Mouse (Mus musculus): Measurements from ENCODE around the gene Svs4.
"Not testable (repeated sequence)": the region's sequence is repeated elsewhere in the genome, so short reads cannot be mapped to it uniquely, and the experiment has no call there.

Gene Svs4

DNA sequence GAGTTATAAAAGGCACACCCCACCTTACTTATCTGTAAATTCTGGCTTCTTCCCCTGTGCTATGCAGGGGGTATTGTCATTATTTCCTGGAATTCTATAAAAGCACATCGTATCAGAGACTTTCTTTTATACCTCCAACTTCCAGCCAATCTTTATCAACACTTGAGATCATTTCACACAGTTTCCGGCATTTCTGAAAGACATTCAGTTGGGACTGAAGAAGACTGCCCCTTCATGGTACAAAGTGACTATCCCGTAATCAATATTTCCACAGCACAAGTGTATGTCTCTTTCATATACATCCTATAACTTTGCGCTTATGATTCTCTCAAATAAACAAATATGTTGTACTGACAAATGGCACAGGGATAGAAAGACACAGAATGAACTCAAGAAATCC is at the start of gene Svs4:
Gene Svs4, minus strand, starts transcription at position 101 of the 400 bp plus-strand sequence.
- no peak for DNase-seq

DNA sequence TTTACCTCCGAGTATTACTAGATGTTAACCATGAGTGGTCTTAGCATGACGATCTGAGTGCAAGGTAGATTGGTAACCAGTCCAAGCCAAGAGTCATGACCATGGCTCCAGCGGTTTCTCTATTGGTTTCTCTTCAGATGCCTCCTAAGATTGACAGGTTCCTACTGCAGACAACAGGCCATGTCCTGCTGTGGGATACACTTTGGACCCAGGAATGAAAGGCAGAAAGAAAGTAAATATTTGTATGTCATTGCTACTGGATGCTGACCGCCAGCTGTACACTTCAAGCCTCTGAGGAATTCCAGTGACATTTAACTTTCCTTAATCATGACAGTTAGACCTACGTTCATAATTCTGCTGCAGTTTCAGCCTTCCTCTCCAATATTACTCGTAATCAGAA is 42.7 kb upstream of the Svs4 start:
- no peak for DNase-seq

DNA sequence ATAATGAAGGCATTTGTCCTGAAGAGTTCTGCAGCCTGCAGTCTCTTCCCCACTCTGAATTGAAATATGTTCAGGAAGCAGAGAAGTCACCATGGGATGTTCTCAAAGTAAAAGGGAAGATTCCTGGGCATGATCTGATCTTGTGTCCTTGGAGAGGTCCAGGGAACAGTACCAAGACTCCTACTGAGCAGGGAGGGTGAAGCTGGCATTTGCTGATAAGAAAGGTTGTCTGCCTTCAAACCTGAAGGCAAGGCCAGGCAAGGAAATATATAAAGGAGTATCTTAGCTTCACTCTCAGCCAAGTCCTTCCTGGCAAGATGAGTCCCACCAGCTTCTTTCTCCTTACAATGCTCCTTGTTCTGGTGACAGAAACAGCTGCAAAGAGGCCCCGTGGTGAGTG is 38.2 kb upstream of the Svs4 start, which contains the start of gene Svs6:
Gene Svs6, plus strand, starts transcription at position 301 of the 400 bp plus-strand sequence.
- not testable (repeated sequence) for DNase-seq

DNA sequence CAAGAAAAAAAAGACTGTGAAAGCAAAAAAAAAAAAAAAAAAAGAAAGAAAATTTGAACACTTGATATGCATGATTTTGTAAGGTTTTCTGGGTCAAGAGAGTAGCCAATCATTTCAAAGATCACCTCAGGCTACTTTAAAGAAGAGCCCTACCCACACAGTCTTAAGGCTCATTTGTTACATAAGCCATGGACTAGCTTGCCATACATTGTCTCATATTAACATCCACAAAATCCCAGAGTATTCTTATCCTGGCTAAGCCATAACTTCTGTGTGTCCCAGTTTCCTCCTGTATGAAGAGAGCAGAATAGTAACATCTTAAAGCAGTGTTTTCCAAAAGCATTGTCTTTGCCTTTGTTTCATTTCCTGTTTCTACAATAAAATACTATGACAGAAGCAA is 37.2 kb upstream of the Svs4 start:
- not testable (repeated sequence) for DNase-seq

DNA sequence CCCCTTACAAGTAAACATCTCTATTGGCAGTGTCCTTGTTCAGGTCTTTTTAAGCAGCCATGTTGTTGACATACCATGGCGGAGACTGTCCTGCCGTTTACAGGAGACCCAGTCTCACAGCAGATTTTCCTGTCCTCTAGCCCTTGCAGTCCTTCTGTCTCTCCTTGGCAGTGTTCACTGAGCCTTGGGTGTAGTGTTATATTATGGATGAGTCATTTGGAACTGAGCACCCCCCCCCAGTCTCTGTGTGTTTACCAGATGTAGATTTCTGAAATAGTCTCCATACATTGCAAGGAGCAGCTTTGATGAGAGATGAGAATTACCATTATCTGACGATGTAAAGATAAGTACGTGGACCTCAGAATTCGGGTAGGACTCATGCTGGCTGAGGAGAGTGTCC is 34.3 kb upstream of the Svs4 start:
- DNase-seq, result no peak

DNA sequence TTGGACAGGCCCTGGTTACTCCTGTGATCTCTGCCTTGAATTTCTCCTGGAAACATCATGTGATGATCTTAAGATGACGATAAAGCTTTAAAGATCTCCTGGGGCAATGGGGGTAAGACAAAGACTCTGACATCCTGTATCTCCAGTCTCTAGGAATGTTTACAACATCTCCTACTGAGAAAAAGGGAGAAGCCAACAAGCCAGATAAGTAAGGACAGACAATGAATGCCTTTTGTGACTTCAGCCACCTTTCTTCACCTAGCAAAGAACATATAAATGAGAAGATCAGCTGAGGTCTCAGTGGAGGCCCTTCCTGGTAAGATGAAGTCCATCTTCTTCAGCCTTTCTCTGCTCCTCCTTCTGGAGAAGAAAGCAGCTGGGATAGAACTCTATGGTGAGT is 10.7 kb upstream of the Svs4 start, which contains the start of gene Svs3a:
Gene Svs3a, plus strand, starts transcription at position 301 of the 400 bp plus-strand sequence.
- DNase-seq, result not testable (repeated sequence)

DNA sequence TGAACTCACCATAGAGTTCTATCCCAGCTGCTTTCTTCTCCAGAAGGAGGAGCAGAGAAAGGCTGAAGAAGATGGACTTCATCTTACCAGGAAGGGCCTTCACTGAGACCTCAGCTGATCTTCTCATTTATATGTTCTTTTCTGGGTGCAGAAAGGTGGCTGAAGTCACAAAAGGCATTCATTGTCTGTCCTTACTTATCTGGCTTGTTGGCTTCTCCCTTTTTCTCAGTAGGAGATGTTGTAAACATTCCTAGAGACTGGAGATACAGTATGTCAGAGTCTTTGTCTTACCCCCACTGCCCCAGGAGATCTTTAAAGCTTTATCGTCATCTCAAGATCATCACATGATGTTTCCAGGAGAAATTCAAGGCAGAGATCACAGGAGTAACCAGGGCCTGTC is 21.7 kb downstream of the Svs4 start, which contains the start of gene Svs3b:
Gene Svs3b, minus strand, starts transcription at position 101 of the 400 bp plus-strand sequence.
- DNase-seq, result not testable (repeated sequence)

DNA sequence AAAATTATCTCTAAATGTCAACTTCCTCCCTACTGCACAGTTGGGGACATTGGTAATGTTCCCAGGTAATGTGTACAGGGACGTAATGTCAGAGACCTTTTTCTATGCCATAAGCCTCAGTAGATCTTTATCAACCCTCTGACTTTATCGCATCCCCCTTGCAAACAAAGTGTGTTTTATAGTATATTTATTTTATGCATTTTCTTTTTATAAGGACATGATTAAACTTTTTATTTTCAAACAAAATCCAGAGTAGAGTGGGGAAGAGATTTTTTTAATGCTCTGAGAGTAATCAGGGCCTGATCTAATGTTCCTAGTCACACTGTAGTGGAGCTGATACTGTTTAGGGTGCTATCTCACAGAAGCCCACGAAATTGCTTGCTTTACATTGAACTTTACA is 39.9 kb downstream of the Svs4 start, which contains the start of gene Svs2:
Gene Svs2, minus strand, starts transcription at position 101 of the 400 bp plus-strand sequence.
- no peak for DNase-seq

DNA sequence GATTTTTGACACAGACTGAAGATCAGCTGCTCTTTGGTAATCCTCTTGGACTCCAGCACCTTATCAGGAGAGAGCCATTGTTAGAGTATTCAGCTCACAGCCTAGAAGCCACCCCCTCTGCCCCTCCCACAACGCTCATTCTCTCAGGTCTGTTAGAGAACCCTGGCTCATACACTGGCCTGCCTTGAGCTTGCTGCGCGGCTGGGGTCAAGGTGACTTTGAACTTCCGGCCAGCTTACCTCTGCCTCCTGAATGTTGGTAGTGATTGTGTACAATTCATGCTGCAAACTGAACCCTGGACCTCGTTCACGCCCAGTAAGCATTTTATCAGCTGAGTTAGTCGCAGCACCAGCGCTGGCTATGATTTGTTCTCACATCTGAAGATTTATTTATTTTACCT is 45.6 kb downstream of the Svs4 start:
- no peak for DNase-seq

DNA sequence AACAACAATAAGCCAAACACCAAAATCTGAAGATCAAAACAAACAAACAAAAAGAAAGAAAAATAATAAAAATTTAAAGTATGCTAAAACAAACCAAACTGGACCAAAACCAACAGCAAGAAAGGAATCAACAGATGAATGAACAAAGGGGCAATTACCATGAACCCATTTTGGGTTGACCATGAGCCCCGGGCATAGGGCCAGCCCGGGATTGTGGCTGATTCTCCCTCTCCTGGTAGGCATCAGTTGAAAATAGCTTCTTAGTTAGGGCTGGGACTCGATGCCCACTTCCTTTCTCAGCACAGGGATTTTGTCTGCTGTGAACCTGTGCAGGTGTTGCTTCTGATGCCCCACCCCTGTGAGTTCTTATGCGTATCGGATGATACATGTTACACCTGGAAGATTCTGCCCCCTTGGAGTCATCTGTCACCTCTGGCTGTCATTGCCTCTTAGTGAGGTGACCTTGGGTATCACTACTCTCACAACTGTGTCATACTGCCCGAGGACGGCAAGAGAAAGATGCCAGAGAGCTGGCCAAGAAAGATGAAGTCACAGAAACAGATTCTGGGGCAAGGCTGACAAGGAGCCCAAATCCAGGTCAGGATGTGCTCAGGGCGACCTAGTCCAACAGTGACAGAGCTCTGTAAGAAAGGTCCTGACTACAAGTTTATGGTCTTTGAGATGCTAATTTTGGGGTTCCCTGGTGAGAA is 49.7 kb downstream of the Svs4 start:
- DNase-seq, result no peak
